Mouse (Mus musculus): ENCODE data around the gene Wdr31. TPM values are rescaled to one million over a fixed set of nuclear protein-coding genes. Genes with fewer than 3 reads are reported as not detected.
A peak's percentile ranks its signal among the peaks of the same experiment; 100 is the strongest.

The Wdr31 gene
- polyA plus RNA-seq, 1 experiment: 14.8 TPM

- Histone ChIP-seq H3K9ac (ENCODE audit: low read depth, poor library complexity, severe bottlenecking) (no peak overlapping the region), H3K27ac (ENCODE audit: insufficient read depth, low read length) (no peak overlapping the region), H3K27me3 (ENCODE audit: control insufficient read depth, insufficient read depth, low read length, poor library complexity, severe bottlenecking) (no peaks in the 10 kb centered on the region), H3K4me1 (ENCODE audit: control insufficient read depth, insufficient read depth, low read length) (no peaks in the 10 kb centered on the region), H3K4me3 (ENCODE audit: low read depth, low read length) (no peak overlapping the region), H3K36me3 (ENCODE audit: control insufficient read depth, insufficient read depth, low read length, poor library complexity, severe bottlenecking) (peaks cover 6% of the 10 kb centered on the region), H3K9me3 (replicated peaks; ENCODE audit: control insufficient read depth, insufficient read depth, low read length, poor library complexity, severe bottlenecking) (no peaks in the 10 kb centered on the region)
- no peak for TF ChIP-seq CTCF (IDR thresholded peaks at IDR 0.05; ENCODE audit: low read depth, low read length)
- no peak for TF ChIP-seq POLR2A (IDR thresholded peaks at IDR 0.05; ENCODE audit: insufficient read depth, low read length)
- no peak for TF ChIP-seq EP300 (IDR thresholded peaks at IDR 0.05; ENCODE audit: insufficient read depth, low read depth, low read length)
Observed at GRCm38 (mm10) chr4:62509946-62510345, 39.2 kb upstream of the Wdr31 start.

- TF ChIP-seq CTCF (IDR thresholded peaks at IDR 0.05; ENCODE audit: low read depth, low read length) (no peak), EP300 (IDR thresholded peaks at IDR 0.05; ENCODE audit: insufficient read depth, low read depth, low read length) (no peak), POLR2A (IDR thresholded peaks at IDR 0.05; ENCODE audit: insufficient read depth, low read length) (no peak)
- peaks cover 6% of the 10 kb centered on the region for H3K36me3 ChIP-seq (ENCODE audit: control insufficient read depth, insufficient read depth, low read length, poor library complexity, severe bottlenecking)
- H3K27ac ChIP-seq (ENCODE audit: insufficient read depth, low read length): no peak overlapping the region
- H3K9me3 ChIP-seq (replicated peaks; ENCODE audit: control insufficient read depth, insufficient read depth, low read length, poor library complexity, severe bottlenecking): no peaks in the 10 kb centered on the region
- no peak overlapping the region for H3K4me3 ChIP-seq (ENCODE audit: low read depth, low read length)
- H3K9ac ChIP-seq (ENCODE audit: low read depth, poor library complexity, severe bottlenecking): no peak overlapping the region
- H3K4me1 ChIP-seq (ENCODE audit: control insufficient read depth, insufficient read depth, low read length): no peaks in the 10 kb centered on the region
- H3K27me3 ChIP-seq (ENCODE audit: control insufficient read depth, insufficient read depth, low read length, poor library complexity, severe bottlenecking): no peaks in the 10 kb centered on the region
Observed at GRCm38 (mm10) chr4:62508839-62509238, 38.1 kb upstream of the Wdr31 start.

- Histone ChIP-seq H3K4me1 (ENCODE audit: control insufficient read depth, insufficient read depth, low read length) (no peaks in the 10 kb centered on the region), H3K36me3 (ENCODE audit: control insufficient read depth, insufficient read depth, low read length, poor library complexity, severe bottlenecking) (peaks cover 4% of the 10 kb centered on the region), H3K9ac (ENCODE audit: low read depth, poor library complexity, severe bottlenecking) (no peak overlapping the region), H3K27ac (ENCODE audit: insufficient read depth, low read length) (no peak overlapping the region), H3K9me3 (replicated peaks; ENCODE audit: control insufficient read depth, insufficient read depth, low read length, poor library complexity, severe bottlenecking) (no peaks in the 10 kb centered on the region), H3K4me3 (ENCODE audit: low read depth, low read length) (no peak overlapping the region), H3K27me3 (ENCODE audit: control insufficient read depth, insufficient read depth, low read length, poor library complexity, severe bottlenecking) (no peaks in the 10 kb centered on the region)
- no peak for TF ChIP-seq POLR2A (IDR thresholded peaks at IDR 0.05; ENCODE audit: insufficient read depth, low read length)
- no peak for TF ChIP-seq EP300 (IDR thresholded peaks at IDR 0.05; ENCODE audit: insufficient read depth, low read depth, low read length)
- peak; percentile 61 for TF ChIP-seq CTCF (IDR thresholded peaks at IDR 0.05; ENCODE audit: low read depth, low read length)
Observed at GRCm38 (mm10) chr4:62506798-62507197, 36.1 kb upstream of the Wdr31 start.

DNA sequence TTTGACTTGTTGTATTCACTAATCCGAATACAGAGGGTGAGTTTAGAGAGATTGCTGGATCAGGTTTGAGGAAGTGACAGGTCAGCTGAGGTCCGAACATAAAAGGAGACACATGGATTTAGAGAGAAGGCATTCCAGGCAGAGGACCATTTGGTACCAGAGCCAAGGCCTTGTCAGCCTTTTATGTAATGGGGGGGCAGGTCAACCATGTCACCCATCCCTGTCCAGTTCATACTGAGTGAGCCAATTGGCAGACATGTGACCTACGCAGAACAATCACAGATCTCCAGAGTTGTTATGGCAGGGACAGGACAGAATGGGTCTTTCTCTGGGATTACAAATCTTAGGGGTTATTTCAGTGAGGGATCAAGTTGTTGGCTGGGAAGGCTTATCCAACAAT, 35.3 kb upstream of the Wdr31 start:
- Histone ChIP-seq H3K4me3 (ENCODE audit: low read depth, low read length) (no peak overlapping the region), H3K4me1 (ENCODE audit: control insufficient read depth, insufficient read depth, low read length) (no peaks in the 10 kb centered on the region), H3K36me3 (ENCODE audit: control insufficient read depth, insufficient read depth, low read length, poor library complexity, severe bottlenecking) (peaks cover 4% of the 10 kb centered on the region), H3K9me3 (replicated peaks; ENCODE audit: control insufficient read depth, insufficient read depth, low read length, poor library complexity, severe bottlenecking) (no peaks in the 10 kb centered on the region), H3K9ac (ENCODE audit: low read depth, poor library complexity, severe bottlenecking) (no peak overlapping the region), H3K27me3 (ENCODE audit: control insufficient read depth, insufficient read depth, low read length, poor library complexity, severe bottlenecking) (no peaks in the 10 kb centered on the region), H3K27ac (ENCODE audit: insufficient read depth, low read length) (no peak overlapping the region)
- TF ChIP-seq CTCF (IDR thresholded peaks at IDR 0.05; ENCODE audit: low read depth, low read length): no peak
- TF ChIP-seq POLR2A (IDR thresholded peaks at IDR 0.05; ENCODE audit: insufficient read depth, low read length): no peak
- TF ChIP-seq EP300 (IDR thresholded peaks at IDR 0.05; ENCODE audit: insufficient read depth, low read depth, low read length): no peak

DNA sequence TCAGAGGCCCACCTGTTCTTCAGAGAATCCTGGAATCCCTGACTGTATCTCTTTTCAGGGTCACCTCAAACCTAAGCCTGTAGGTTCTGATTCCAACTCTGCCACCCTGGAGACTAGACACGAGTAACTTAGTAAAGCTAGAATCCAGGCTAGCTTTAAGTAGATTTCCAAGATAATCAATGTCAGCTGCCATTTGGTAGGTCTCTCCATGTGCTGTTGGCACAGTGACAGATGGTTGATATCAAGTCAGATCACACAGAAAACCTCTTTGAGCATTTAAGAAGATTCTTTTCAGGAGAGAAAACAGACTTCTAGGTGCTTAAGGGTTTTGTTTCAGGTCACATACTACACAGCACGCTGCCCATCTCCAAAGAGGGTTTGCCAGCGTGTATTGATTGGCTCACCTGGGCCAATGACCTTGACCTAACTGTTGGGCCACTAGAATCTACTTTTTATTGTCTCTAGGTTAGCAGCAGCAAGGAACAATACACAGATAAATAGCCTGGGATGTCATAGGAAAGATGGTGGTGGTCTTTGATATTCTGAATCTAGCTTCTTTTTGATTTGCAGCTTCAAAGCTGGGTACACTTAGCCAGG, 32.8 kb upstream of the Wdr31 start, which contains the start of gene Hdhd3:
TSS of gene Hdhd3 (minus strand) at position 94 of the 597 bp plus-strand sequence.
- H3K4me1 ChIP-seq (ENCODE audit: control insufficient read depth, insufficient read depth, low read length): no peaks in the 10 kb centered on the region
- no peak within 1 kb of the TSS for H3K27ac ChIP-seq (ENCODE audit: insufficient read depth, low read length)
- peak within 1 kb of the TSS; percentile 32 for H3K9ac ChIP-seq (ENCODE audit: low read depth, poor library complexity, severe bottlenecking)
- peak within 1 kb of the TSS; percentile 74 for H3K4me3 ChIP-seq (ENCODE audit: low read depth, low read length)
- no peak for TF ChIP-seq POLR2A (IDR thresholded peaks at IDR 0.05; ENCODE audit: insufficient read depth, low read length)
- TF ChIP-seq CTCF (IDR thresholded peaks at IDR 0.05; ENCODE audit: low read depth, low read length): no peak
- TF ChIP-seq EP300 (IDR thresholded peaks at IDR 0.05; ENCODE audit: insufficient read depth, low read depth, low read length): no peak
- no peaks in the 10 kb centered on the region for H3K27me3 ChIP-seq (ENCODE audit: control insufficient read depth, insufficient read depth, low read length, poor library complexity, severe bottlenecking)
- H3K36me3 ChIP-seq (ENCODE audit: control insufficient read depth, insufficient read depth, low read length, poor library complexity, severe bottlenecking): no peaks in the 10 kb centered on the region; the same call in 1 of the 2 replicates
- no peaks in the 10 kb centered on the region for H3K9me3 ChIP-seq (replicated peaks; ENCODE audit: control insufficient read depth, insufficient read depth, low read length, poor library complexity, severe bottlenecking)

- no peaks in the 10 kb centered on the region for H3K9me3 ChIP-seq (replicated peaks; ENCODE audit: control insufficient read depth, insufficient read depth, low read length, poor library complexity, severe bottlenecking)
- H3K27ac ChIP-seq (ENCODE audit: insufficient read depth, low read length): no peak overlapping the region
- no peaks in the 10 kb centered on the region for H3K36me3 ChIP-seq (ENCODE audit: control insufficient read depth, insufficient read depth, low read length, poor library complexity, severe bottlenecking)
- H3K4me1 ChIP-seq (ENCODE audit: control insufficient read depth, insufficient read depth, low read length): no peaks in the 10 kb centered on the region
- H3K9ac ChIP-seq (ENCODE audit: low read depth, poor library complexity, severe bottlenecking): no peak overlapping the region
- H3K4me3 ChIP-seq (ENCODE audit: low read depth, low read length): no peak overlapping the region
- TF ChIP-seq POLR2A (IDR thresholded peaks at IDR 0.05; ENCODE audit: insufficient read depth, low read length) (no peak), CTCF (IDR thresholded peaks at IDR 0.05; ENCODE audit: low read depth, low read length) (no peak), EP300 (IDR thresholded peaks at IDR 0.05; ENCODE audit: insufficient read depth, low read depth, low read length) (no peak)
- no peaks in the 10 kb centered on the region for H3K27me3 ChIP-seq (ENCODE audit: control insufficient read depth, insufficient read depth, low read length, poor library complexity, severe bottlenecking)
Observed at GRCm38 (mm10) chr4:62502969-62503368, 32.3 kb upstream of the Wdr31 start.

Data from ES-Bruce4 (cell line).